Mouse (Mus musculus) bone marrow macrophage, adult 2 months (primary cell): ENCODE results near the gene Polm.

Source experiments
- CTCF ChIP-seq: IDR thresholded peaks from 2 replicates; pipeline ENCODE4 v1.5.1; 2012; ENCODE audit warnings: low read depth, mild to moderate bottlenecking, low read length, moderate library complexity
- POLR2A ChIP-seq: IDR thresholded peaks from 2 replicates; pipeline ENCODE4 v1.6.1; 2012; ENCODE audit warnings: mild to moderate bottlenecking, low read depth, low read length, borderline replicate concordance

DNA sequence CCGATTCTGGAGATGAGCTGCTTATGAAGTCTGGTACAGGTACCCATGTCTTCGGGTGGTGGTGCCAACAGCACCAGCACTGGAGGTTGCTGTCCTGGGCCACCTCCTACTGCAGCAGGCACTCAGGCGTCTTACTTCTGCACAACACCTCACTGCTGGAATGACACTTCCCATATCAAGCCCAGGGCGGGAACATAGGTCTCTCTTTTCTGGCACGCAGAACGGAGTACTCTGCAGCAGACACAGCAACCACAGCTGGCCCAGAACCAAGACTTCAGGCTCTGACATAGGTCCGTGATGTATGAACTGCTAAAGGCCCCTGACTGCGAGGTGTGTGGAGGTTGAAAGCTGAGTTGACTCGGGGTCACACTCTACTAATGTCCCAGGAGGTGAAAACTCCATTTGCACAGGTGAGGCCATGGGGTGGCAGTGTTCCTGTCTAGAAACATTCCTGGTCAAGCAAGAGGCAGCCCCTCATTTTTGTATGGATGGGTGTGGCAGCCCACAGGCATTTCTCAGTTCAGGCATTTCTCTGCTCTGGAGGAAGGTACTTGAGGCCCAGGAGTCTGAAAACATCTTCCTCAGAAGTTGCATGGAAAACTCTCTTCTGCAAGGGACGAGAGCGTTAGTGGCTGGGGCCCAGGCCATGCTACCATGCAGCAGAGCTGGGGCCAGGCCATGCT lies 9.2 kb downstream of the Polm start:
- TF ChIP-seq CTCF (no peak), POLR2A (no peak)
